Mouse (Mus musculus) C2C12 (cell line): Measurements from ENCODE around the gene Ift81.

Experiments used
- CEBPB ChIP-seq: IDR thresholded peaks from one replicate; pipeline ENCODE4 v1.6.1; 2011; ENCODE audit warnings: low read depth, mild to moderate bottlenecking, control low read depth, moderate library complexity
- CTCF ChIP-seq: IDR thresholded peaks from one replicate; pipeline ENCODE4 v1.5.1; 2011; ENCODE audit not compliant: control insufficient read depth, insufficient read depth, insufficient read length
- MYOD1 ChIP-seq: IDR thresholded peaks from one replicate; pipeline ENCODE4 v1.6.1; 2011; ENCODE audit warnings: low read depth; ENCODE audit not compliant: control insufficient read depth, insufficient read length
- MYOG ChIP-seq: IDR thresholded peaks from one replicate; pipeline ENCODE4 v1.6.1; 2011; ENCODE audit not compliant: control insufficient read depth, insufficient read length; ENCODE audit errors: extremely low read depth
- USF1 ChIP-seq: IDR thresholded peaks from one replicate; pipeline ENCODE4 v1.6.1; 2011; ENCODE audit warnings: low read depth, mild to moderate bottlenecking, control low read depth, moderate library complexity

GRCm38 (mm10) chr5:122656808-122657207 is 42.5 kb upstream of the Ift81 start:
- TF ChIP-seq CTCF, result no peak
- no peak for TF ChIP-seq MYOD1
- no peak for TF ChIP-seq MYOG
- TF ChIP-seq CEBPB, result no peak
- no peak for TF ChIP-seq USF1
